Mouse (Mus musculus) liver, embryonic 14 days (tissue): ENCODE results near the gene Bnip1. TPM values are rescaled to one million over a fixed set of nuclear protein-coding genes. Genes with fewer than 3 reads are reported as not detected.

Source experiments
- polyA plus RNA-seq: library from polyadenylated mRNA; depleted of rRNA; stranded (reverse); fragments of >200 nt; gene quantifications from 2 replicates; pipeline ENCODE4 v1.2.3, GENCODE M21; 2012; rRNA removed

Bnip1 gene
- 14.0 and 15.2 TPM in 2 replicates for polyA plus RNA-seq

DNA sequence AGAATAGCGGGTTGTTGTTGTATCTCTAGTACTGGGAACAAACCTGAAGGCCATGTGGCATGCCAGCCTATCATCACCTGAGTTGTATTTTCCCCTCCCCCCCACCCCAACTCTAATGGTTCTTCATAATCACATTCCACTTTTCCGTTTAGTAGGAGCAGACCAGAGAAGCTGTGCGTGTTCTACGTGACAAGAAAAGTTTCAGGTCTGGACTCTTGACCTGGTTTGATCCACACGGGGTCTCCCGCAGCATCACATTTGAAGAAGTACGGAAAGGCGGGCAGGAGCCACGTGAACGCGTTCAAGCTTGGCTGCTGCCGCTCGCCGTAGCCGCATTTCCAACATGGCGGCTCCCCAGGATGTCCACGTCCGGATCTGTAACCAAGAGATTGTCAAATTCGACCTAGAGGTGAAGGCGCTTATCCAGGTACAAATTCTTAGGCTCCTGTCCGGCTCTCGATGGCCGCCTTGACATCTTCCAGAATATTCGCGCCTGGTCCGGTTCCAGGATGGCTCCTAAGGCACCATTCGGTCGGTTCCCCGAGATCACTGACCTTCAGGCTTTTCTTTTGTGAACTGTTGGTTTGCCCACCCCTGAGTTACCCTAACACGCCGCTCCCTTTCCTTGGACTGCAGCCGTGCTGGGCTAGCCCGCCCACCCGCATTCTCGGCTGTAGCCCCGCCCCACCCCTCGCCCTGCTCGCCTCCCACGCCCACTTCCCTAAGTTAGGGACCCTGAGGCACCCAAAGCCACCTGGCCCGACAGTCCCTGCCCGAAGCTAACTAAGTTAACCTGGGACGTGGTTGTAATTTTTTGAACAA is at the start of gene Bnip1:
Gene Bnip1, plus strand, starts transcription at position 317 of the 822 bp plus-strand sequence.

Other genes starting within 250 kb of the Bnip1 start
- 26.2 and 28.7 TPM in 2 replicates for gene Ergic1, start 219.6 kb upstream of the Bnip1 start, polyA plus RNA-seq
- gene Dusp1, start 218.9 kb upstream of the Bnip1 start, polyA plus RNA-seq: 20.2 and 25.6 TPM in 2 replicates
- gene Atp6v0e, start 117.8 kb upstream of the Bnip1 start, polyA plus RNA-seq: 99.5 and 112 TPM in 2 replicates
- gene Crebrf, start 65.4 kb upstream of the Bnip1 start, polyA plus RNA-seq: 1.6 and 1.7 TPM in 2 replicates
- not detected in 2 replicates for gene Nkx2-5, start 63.9 kb downstream of the Bnip1 start, polyA plus RNA-seq
- 12.9 and 13.6 TPM in 2 replicates for gene Kifc5b, start 136.0 kb downstream of the Bnip1 start, polyA plus RNA-seq
- 6.1 and 6.2 TPM in 2 replicates for gene Phf1, start 152.0 kb downstream of the Bnip1 start, polyA plus RNA-seq
- gene Cuta, start 158.5 kb downstream of the Bnip1 start, polyA plus RNA-seq: 51.5 and 59.9 TPM in 2 replicates
- gene Syngap1, start 160.2 kb downstream of the Bnip1 start, polyA plus RNA-seq: 2.9 TPM in 2 replicates
- 4.1 and 4.7 TPM in 2 replicates for gene Zbtb9, start 192.1 kb downstream of the Bnip1 start, polyA plus RNA-seq
- gene Bak1, start 247.9 kb downstream of the Bnip1 start, polyA plus RNA-seq: 15.9 and 18.3 TPM in 2 replicates